Mouse (Mus musculus) ES-E14 (cell line): Measurements from ENCODE around the gene Znhit2.

Experiments
- CHD2 ChIP-seq: IDR thresholded peaks from 2 replicates; pipeline ENCODE4 v1.6.1; 2014; ENCODE audit warnings: mild to moderate bottlenecking, low read depth, low read length, inconsistent platforms
- MAFK ChIP-seq: IDR thresholded peaks from 2 replicates; pipeline ENCODE4 v1.6.1; 2014; ENCODE audit warnings: mild to moderate bottlenecking, low read depth, low read length, inconsistent platforms; ENCODE audit not compliant: insufficient read depth
- ZC3H11A ChIP-seq: IDR thresholded peaks from 2 replicates; pipeline ENCODE4 v1.6.1; 2012; ENCODE audit warnings: low read depth, mild to moderate bottlenecking, inconsistent platforms, low read length, borderline replicate concordance
- ZNF384 ChIP-seq: IDR thresholded peaks from 2 replicates; pipeline ENCODE4 v1.6.1; 2012; ENCODE audit warnings: low read depth, low read length, inconsistent platforms

GRCm38 (mm10) chr19:6067724-6068415 lies 6.9 kb downstream of the Znhit2 start, which contains the start of gene Tm7sf2:
- no peak for TF ChIP-seq ZC3H11A
- no peak for TF ChIP-seq ZNF384
- no peak for TF ChIP-seq MAFK
- TF ChIP-seq CHD2, result no peak
